Mouse (Mus musculus): ENCODE results near the gene Tbc1d25. TPM values are rescaled to one million over a fixed set of nuclear protein-coding genes. Genes with fewer than 3 reads are reported as not detected.

The Tbc1d25 gene
- polyA plus RNA-seq, 1 experiment from 2014 or later: 15.0 TPM

- Histone ChIP-seq H3K27me3 (no peaks in the 10 kb centered on the region), H3K4me1 (peaks cover 3% of the 10 kb centered on the region; the same call in 1 of the 2 replicates), H3K27ac (no peak within 1 kb of the TSS), H3K36me3 (no peaks in the 10 kb centered on the region), H3K4me2 (replicated peaks) (peak within 1 kb of the TSS; percentile 65), H3K4me3 (peak within 1 kb of the TSS; percentile 52), H3K9me3 (no peaks in the 10 kb centered on the region), H3K9ac (peak within 1 kb of the TSS; percentile 70)
- peak; percentile 97 for ATAC-seq (ENCODE audit: low FRiP score, low read depth)
- WGBS: 15% methylated on average over 32 of the region's 46 CpGs
These were observed 30.2 kb upstream of the Tbc1d25 start, which contains the start of gene Porcn for GRCm38 (mm10) chrX:8206015-8206693. Porcn (minus strand) TSS chrX:8206525.

GRCm38 (mm10) chrX:8205551-8205950 lies 29.6 kb upstream of the Tbc1d25 start:
- no peak for ATAC-seq (ENCODE audit: low FRiP score, low read depth)
- peak overlapping the region; percentile 52 for H3K4me3 ChIP-seq
- H3K9ac ChIP-seq: peak overlapping the region; percentile 70
- H3K4me2 ChIP-seq (replicated peaks): peak overlapping the region; percentile 65
- H3K9me3 ChIP-seq: no peaks in the 10 kb centered on the region
- 41% methylated on average over 7 of the region's 7 CpGs for WGBS
- no peaks in the 10 kb centered on the region for H3K36me3 ChIP-seq
- H3K27ac ChIP-seq: no peak overlapping the region
- peaks cover 3% of the 10 kb centered on the region; the same call in 1 of the 2 replicates for H3K4me1 ChIP-seq
- no peaks in the 10 kb centered on the region for H3K27me3 ChIP-seq

- ATAC-seq (ENCODE audit: low FRiP score, low read depth): no peak
- Histone ChIP-seq H3K27me3 (no peaks in the 10 kb centered on the region), H3K9me3 (no peaks in the 10 kb centered on the region), H3K4me3 (peak overlapping the region; percentile 52; the same call in 1 of the 2 replicates), H3K36me3 (no peaks in the 10 kb centered on the region), H3K4me1 (peaks cover 3% of the 10 kb centered on the region; the same call in 1 of the 2 replicates), H3K9ac (no peak overlapping the region), H3K4me2 (replicated peaks) (peak overlapping the region; percentile 65), H3K27ac (no peak overlapping the region)
- 78% methylated on average over 4 of the region's 4 CpGs for WGBS
These were observed 29.1 kb upstream of the Tbc1d25 start for GRCm38 (mm10) chrX:8205088-8205487.

GRCm38 (mm10) chrX:8204076-8204475 lies 28.1 kb upstream of the Tbc1d25 start:
- Histone ChIP-seq H3K27me3 (no peaks in the 10 kb centered on the region), H3K27ac (no peak overlapping the region), H3K9ac (no peak overlapping the region), H3K36me3 (no peaks in the 10 kb centered on the region; the same call in 1 of the 2 replicates), H3K4me1 (peaks cover 3% of the 10 kb centered on the region; the same call in 1 of the 2 replicates), H3K9me3 (no peaks in the 10 kb centered on the region), H3K4me3 (no peak overlapping the region), H3K4me2 (replicated peaks) (no peak overlapping the region)
- 92% methylated on average over 10 of the region's 10 CpGs for WGBS
- ATAC-seq (ENCODE audit: low FRiP score, low read depth): no peak

GRCm38 (mm10) chrX:8203105-8203504 lies 27.1 kb upstream of the Tbc1d25 start:
- Histone ChIP-seq H3K9me3 (no peaks in the 10 kb centered on the region), H3K27ac (no peak overlapping the region), H3K4me2 (replicated peaks) (no peak overlapping the region), H3K4me1 (peaks cover 3% of the 10 kb centered on the region; the same call in 1 of the 2 replicates), H3K36me3 (no peaks in the 10 kb centered on the region; the same call in 1 of the 2 replicates), H3K4me3 (no peak overlapping the region), H3K27me3 (no peaks in the 10 kb centered on the region), H3K9ac (no peak overlapping the region)
- no peak for ATAC-seq (ENCODE audit: low FRiP score, low read depth)
- 87% methylated on average over 14 of the region's 14 CpGs for WGBS

DNA sequence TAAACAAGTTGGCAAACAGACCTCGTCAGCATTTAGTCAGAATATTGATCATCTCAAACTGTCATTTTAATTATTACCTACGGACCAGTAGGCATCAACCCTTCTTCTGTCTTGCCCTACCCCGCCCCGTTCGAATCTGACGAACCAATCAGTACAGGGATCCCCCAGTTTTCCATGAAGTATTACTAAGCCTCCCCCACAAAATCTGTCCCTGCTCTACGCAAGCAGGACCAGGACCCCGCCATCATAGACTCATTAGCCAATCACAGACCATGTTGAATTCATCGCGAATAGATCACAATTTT lies 17.4 kb upstream of the Tbc1d25 start, which contains the start of gene Ebp:
Ebp (minus strand) TSS at position 94 of the 305 bp plus-strand sequence.
- Histone ChIP-seq H3K9ac (peak within 1 kb of the TSS; percentile 64), H3K4me3 (peak within 1 kb of the TSS; percentile 53), H3K36me3 (no peaks in the 10 kb centered on the region), H3K9me3 (no peaks in the 10 kb centered on the region), H3K4me2 (replicated peaks) (peak within 1 kb of the TSS; percentile 65), H3K4me1 (0 out of 2 replicates have a peak, but pooled peaks cover 4% of the 10 kb centered on the region), H3K27me3 (no peaks in the 10 kb centered on the region), H3K27ac (no peak within 1 kb of the TSS)
- WGBS: 24% methylated on average over 10 of the region's 10 CpGs
- no peak for ATAC-seq (ENCODE audit: low FRiP score, low read depth)

GRCm38 (mm10) chrX:8192640-8193418 lies 16.8 kb upstream of the Tbc1d25 start:
- Histone ChIP-seq H3K27me3 (no peaks in the 10 kb centered on the region), H3K4me3 (peak overlapping the region; percentile 53), H3K36me3 (no peaks in the 10 kb centered on the region), H3K27ac (no peak overlapping the region), H3K4me2 (replicated peaks) (peak overlapping the region; percentile 65), H3K4me1 (0 out of 2 replicates have a peak, but pooled peaks cover 4% of the 10 kb centered on the region), H3K9me3 (no peaks in the 10 kb centered on the region), H3K9ac (peak overlapping the region; percentile 64)
- peak; percentile 96 for ATAC-seq (ENCODE audit: low FRiP score, low read depth)
- 11% methylated on average over 38 of the region's 38 CpGs for WGBS

- Histone ChIP-seq H3K27ac (no peak overlapping the region), H3K36me3 (no peaks in the 10 kb centered on the region), H3K4me1 (0 out of 2 replicates have a peak, but pooled peaks cover 4% of the 10 kb centered on the region)
These were observed 16.2 kb upstream of the Tbc1d25 start for GRCm38 (mm10) chrX:8192126-8192639.

DNA sequence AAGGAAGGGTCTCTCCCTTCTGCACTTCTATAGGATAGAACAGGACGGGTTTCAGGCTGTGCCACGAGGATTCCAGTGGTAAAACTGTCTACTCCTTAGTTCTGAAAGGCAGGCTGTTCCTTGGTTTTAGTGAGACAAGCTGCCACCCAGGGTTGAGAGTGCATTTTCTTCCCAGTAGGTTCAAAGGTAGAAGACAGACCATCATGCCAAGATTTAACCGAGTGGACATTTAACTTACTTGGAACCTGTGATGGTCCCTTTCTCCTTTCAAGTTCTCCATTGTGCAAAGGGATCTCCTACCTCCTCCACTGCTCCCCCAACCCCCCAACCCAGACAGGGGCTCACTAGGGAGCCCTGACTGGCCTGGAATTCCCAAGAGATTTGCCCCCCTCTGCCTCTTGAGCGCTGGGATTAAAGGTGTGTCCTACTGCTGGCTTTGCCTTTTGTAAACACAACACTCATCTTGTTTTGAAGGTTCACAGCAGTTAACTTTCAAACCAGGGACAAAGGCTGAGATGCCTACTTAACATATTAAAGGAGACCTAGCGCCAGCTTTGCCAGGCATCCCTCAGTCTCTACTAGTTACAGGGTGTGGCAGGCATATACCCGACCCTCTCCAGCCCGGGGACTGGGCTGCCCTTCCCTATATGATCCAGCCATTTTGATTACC lies 7.0 kb upstream of the Tbc1d25 start:
- H3K36me3 ChIP-seq: peaks cover 5% of the 10 kb centered on the region; the same call in 1 of the 2 replicates
- H3K4me3 ChIP-seq: no peak overlapping the region
- no peak overlapping the region for H3K4me2 ChIP-seq (replicated peaks)
- H3K27ac ChIP-seq: no peak overlapping the region
- no peaks in the 10 kb centered on the region for H3K4me1 ChIP-seq
- no peaks in the 10 kb centered on the region for H3K9me3 ChIP-seq
- ATAC-seq (ENCODE audit: low FRiP score, low read depth): no peak
- H3K27me3 ChIP-seq: no peaks in the 10 kb centered on the region
- no peak overlapping the region for H3K9ac ChIP-seq
- 23% methylated on average over 7 of the region's 7 CpGs for WGBS

More at GRCm38 (mm10) chrX:8192126-8192639, 16.2 kb upstream of the Tbc1d25 start:
- Histone ChIP-seq H3K27me3 (no peaks in the 10 kb centered on the region), H3K4me3 (peak overlapping the region; percentile 53), H3K9me3 (no peaks in the 10 kb centered on the region), H3K4me2 (replicated peaks) (peak overlapping the region; percentile 65), H3K9ac (peak overlapping the region; percentile 64)
- WGBS: 12% methylated on average over 13 of the region's 13 CpGs
- ATAC-seq (ENCODE audit: low FRiP score, low read depth): peak; percentile 43; the same call in 1 of the 2 replicates

GRCm38 (mm10) chrX:8179646-8180045 lies 3.7 kb upstream of the Tbc1d25 start:
- no peaks in the 10 kb centered on the region for H3K36me3 ChIP-seq
- no peak overlapping the region for H3K9ac ChIP-seq
- H3K27ac ChIP-seq: no peak overlapping the region
- H3K9me3 ChIP-seq: no peaks in the 10 kb centered on the region
- 94% methylated on average over 5 of the region's 5 CpGs for WGBS
- H3K27me3 ChIP-seq: no peaks in the 10 kb centered on the region
- H3K4me3 ChIP-seq: no peak overlapping the region
- no peak for ATAC-seq (ENCODE audit: low FRiP score, low read depth)
- H3K4me1 ChIP-seq: no peaks in the 10 kb centered on the region
- H3K4me2 ChIP-seq (replicated peaks): no peak overlapping the region

DNA sequence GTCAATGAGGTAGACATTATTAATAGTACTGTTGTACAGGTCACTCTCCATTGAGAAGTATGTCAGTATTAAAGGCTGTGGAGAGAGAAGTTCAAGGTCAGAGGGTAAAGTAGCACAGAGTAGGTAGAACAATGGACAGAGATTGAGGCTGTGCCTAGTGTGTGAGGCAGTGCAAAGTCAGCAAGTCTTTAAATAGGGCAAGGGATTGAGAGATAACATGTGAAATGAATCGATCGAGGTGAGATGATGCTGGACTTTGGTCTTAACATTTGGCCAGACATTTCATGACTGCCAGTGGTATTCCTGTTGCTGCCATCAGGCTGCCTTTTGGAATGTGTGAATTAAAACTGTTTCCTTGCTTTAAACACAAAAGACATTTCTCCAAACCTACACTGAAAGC lies 2.9 kb upstream of the Tbc1d25 start:
- H3K27ac ChIP-seq: no peak overlapping the region
- H3K4me1 ChIP-seq: no peaks in the 10 kb centered on the region
- H3K4me2 ChIP-seq (replicated peaks): no peak overlapping the region
- WGBS: 86% methylated on average over 2 of the region's 2 CpGs
- ATAC-seq (ENCODE audit: low FRiP score, low read depth): no peak
- no peaks in the 10 kb centered on the region for H3K27me3 ChIP-seq
- no peaks in the 10 kb centered on the region for H3K36me3 ChIP-seq
- no peaks in the 10 kb centered on the region for H3K9me3 ChIP-seq
- H3K9ac ChIP-seq: no peak overlapping the region
- no peak overlapping the region for H3K4me3 ChIP-seq
